Mouse (Mus musculus): Measurements from ENCODE around the gene Cfap298. TPM values are rescaled to one million over a fixed set of nuclear protein-coding genes. Genes with fewer than 3 reads are reported as not detected.

The Cfap298 gene
- polyA plus RNA-seq (2012; rRNA removed): 105 and 127 TPM in 2 replicates

DNA sequence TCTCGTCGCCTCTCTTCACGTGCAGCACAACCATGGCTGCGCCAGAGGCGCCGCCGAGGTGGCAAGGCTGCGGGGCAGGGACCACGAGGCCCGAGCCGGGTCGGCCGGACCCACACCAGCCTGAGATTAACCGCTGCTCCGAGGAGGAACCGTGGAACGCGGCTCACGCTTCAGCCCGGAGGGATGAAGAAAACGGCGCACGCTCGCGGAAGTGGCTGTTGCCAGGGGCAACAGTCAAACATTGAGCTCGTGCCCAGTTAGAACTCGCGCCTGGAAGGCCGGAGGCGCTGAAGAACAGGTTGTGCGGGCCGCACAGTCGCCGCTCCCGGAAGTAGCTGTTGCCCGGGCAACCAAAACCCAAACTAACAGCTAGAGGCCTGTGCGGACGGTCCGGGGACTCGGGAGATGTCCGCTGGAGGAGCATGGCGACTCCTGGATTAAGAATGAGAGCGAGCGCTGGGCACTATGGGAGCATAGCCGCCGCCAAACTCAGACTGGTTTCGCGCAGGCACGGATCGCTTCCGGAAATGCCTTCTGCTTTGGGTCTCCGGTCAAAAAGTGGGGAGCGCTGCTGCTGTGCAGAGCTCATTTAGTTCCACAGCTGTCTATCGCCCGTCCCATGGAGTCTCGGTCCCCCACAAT lies at the start of gene Cfap298:
TSS of gene Cfap298 (minus strand) at position 428 of the 642 bp plus-strand sequence.
- peaks cover 3% of the 10 kb centered on the region for H3K36me3 ChIP-seq (ENCODE audit: control insufficient read depth, insufficient read depth, low read length)
- peak; percentile 65 for TF ChIP-seq POLR2A (IDR thresholded peaks at IDR 0.05; ENCODE audit: control insufficient read depth, low read depth, low read length)
- TF ChIP-seq CTCF (IDR thresholded peaks at IDR 0.05; ENCODE audit: control insufficient read depth, insufficient read depth, insufficient replicate concordance, low read depth, low read length): no peak
- peaks cover 2% of the 10 kb centered on the region; the same call in 1 of the 2 replicates for H3K4me1 ChIP-seq (ENCODE audit: control insufficient read depth, insufficient read depth, low read length)
- H3K4me3 ChIP-seq (ENCODE audit: control insufficient read depth, low read depth, low read length): peak within 1 kb of the TSS; percentile 100
- peak within 1 kb of the TSS; percentile 97 for H3K27ac ChIP-seq (ENCODE audit: control insufficient read depth, insufficient read depth, low read depth, low read length)
- no peaks in the 10 kb centered on the region for H3K27me3 ChIP-seq (ENCODE audit: control insufficient read depth, insufficient read depth, low read length)

GRCm38 (mm10) chr16:90971004-90971403 lies 36.1 kb upstream of the Cfap298 start:
- H3K4me3 ChIP-seq (ENCODE audit: control insufficient read depth, low read depth, low read length): no peak overlapping the region

GRCm38 (mm10) chr16:90966241-90966640 lies 31.3 kb upstream of the Cfap298 start:
- Histone ChIP-seq H3K4me3 (ENCODE audit: control insufficient read depth, low read depth, low read length) (no peak overlapping the region), H3K27me3 (ENCODE audit: control insufficient read depth, insufficient read depth, low read length) (no peaks in the 10 kb centered on the region), H3K27ac (ENCODE audit: control insufficient read depth, insufficient read depth, low read depth, low read length) (no peak overlapping the region), H3K4me1 (ENCODE audit: control insufficient read depth, insufficient read depth, low read length) (no peaks in the 10 kb centered on the region), H3K36me3 (ENCODE audit: control insufficient read depth, insufficient read depth, low read length) (no peaks in the 10 kb centered on the region; the same call in 1 of the 2 replicates)
- no peak for TF ChIP-seq CTCF (IDR thresholded peaks at IDR 0.05; ENCODE audit: control insufficient read depth, insufficient read depth, insufficient replicate concordance, low read depth, low read length)
- TF ChIP-seq POLR2A (IDR thresholded peaks at IDR 0.05; ENCODE audit: control insufficient read depth, low read depth, low read length): no peak

More at GRCm38 (mm10) chr16:90971004-90971403, 36.1 kb upstream of the Cfap298 start:
- TF ChIP-seq CTCF (IDR thresholded peaks at IDR 0.05; ENCODE audit: control insufficient read depth, insufficient read depth, insufficient replicate concordance, low read depth, low read length) (no peak), POLR2A (IDR thresholded peaks at IDR 0.05; ENCODE audit: control insufficient read depth, low read depth, low read length) (no peak)
- Histone ChIP-seq H3K27ac (ENCODE audit: control insufficient read depth, insufficient read depth, low read depth, low read length) (no peak overlapping the region), H3K27me3 (ENCODE audit: control insufficient read depth, insufficient read depth, low read length) (no peaks in the 10 kb centered on the region), H3K36me3 (ENCODE audit: control insufficient read depth, insufficient read depth, low read length) (peaks cover 3% of the 10 kb centered on the region), H3K4me1 (ENCODE audit: control insufficient read depth, insufficient read depth, low read length) (no peaks in the 10 kb centered on the region)

GRCm38 (mm10) chr16:90964302-90964701 lies 29.4 kb upstream of the Cfap298 start:
- H3K27me3 ChIP-seq (ENCODE audit: control insufficient read depth, insufficient read depth, low read length): no peaks in the 10 kb centered on the region
- TF ChIP-seq POLR2A (IDR thresholded peaks at IDR 0.05; ENCODE audit: control insufficient read depth, low read depth, low read length): no peak
- no peak for TF ChIP-seq CTCF (IDR thresholded peaks at IDR 0.05; ENCODE audit: control insufficient read depth, insufficient read depth, insufficient replicate concordance, low read depth, low read length)
- H3K4me1 ChIP-seq (ENCODE audit: control insufficient read depth, insufficient read depth, low read length): no peaks in the 10 kb centered on the region
- no peaks in the 10 kb centered on the region; the same call in 1 of the 2 replicates for H3K36me3 ChIP-seq (ENCODE audit: control insufficient read depth, insufficient read depth, low read length)
- no peak overlapping the region for H3K27ac ChIP-seq (ENCODE audit: control insufficient read depth, insufficient read depth, low read depth, low read length)
- no peak overlapping the region for H3K4me3 ChIP-seq (ENCODE audit: control insufficient read depth, low read depth, low read length)

DNA sequence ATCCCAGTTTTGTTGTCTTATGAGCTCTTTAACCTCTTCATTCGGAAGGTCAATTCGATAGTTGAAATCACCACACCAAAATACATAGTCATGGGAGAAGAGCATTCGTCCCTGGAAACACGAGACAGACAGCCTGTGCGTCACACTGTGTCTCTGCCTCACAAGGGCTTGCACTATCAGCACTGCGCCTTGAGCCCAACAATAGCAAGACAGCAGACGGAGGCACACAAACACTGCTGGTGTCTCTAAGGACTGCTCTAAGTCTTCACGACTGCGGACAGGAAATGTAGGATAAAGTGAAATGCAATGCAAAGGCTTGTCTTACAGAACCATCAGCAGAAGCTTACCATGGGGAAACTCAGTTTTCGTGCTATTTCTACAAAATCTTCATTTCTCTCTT lies 29.0 kb upstream of the Cfap298 start:
- Histone ChIP-seq H3K27me3 (ENCODE audit: control insufficient read depth, insufficient read depth, low read length) (no peaks in the 10 kb centered on the region), H3K36me3 (ENCODE audit: control insufficient read depth, insufficient read depth, low read length) (no peaks in the 10 kb centered on the region; the same call in 1 of the 2 replicates), H3K27ac (ENCODE audit: control insufficient read depth, insufficient read depth, low read depth, low read length) (no peak overlapping the region), H3K4me1 (ENCODE audit: control insufficient read depth, insufficient read depth, low read length) (no peaks in the 10 kb centered on the region), H3K4me3 (ENCODE audit: control insufficient read depth, low read depth, low read length) (no peak overlapping the region)
- no peak for TF ChIP-seq POLR2A (IDR thresholded peaks at IDR 0.05; ENCODE audit: control insufficient read depth, low read depth, low read length)
- TF ChIP-seq CTCF (IDR thresholded peaks at IDR 0.05; ENCODE audit: control insufficient read depth, insufficient read depth, insufficient replicate concordance, low read depth, low read length): no peak

GRCm38 (mm10) chr16:90963231-90963630 lies 28.3 kb upstream of the Cfap298 start:
- no peaks in the 10 kb centered on the region for H3K27me3 ChIP-seq (ENCODE audit: control insufficient read depth, insufficient read depth, low read length)

DNA sequence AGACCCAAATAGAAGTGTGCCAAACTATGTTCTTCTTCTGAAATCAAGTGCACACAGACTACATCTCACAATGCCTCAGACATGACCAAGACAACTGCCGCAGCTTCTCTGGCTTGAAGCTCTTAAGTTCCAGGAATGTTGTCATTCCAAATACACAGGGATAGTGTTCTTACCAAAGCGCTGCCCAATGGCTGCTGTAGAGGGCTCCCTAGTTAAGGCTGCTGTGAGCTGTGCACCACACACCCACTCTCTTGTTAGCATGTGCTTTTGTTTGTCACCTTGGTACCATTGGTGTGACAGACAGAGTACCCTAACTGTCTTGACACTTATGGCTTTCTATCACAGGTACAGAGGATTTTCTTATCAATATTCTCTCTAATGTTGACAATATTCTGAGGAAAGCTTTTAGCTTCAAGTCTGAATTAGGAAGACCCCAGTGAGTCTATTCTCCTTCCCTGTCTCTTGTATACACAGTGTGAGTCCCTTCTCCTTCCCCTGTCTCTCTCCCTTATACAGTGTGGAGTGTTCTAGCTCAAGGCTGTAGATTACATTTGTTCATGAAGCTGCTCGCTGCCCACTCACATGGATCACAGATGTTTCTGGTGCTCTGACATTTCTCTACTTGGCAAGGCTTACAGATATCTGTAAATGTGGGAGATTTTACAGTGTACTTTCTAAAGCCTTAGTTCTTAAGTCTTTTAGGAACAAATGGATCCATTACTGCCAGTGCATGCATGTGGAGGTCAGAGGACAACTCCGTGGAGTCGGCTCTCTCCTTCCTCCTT lies 23.6 kb upstream of the Cfap298 start:
- no peaks in the 10 kb centered on the region; the same call in 1 of the 2 replicates for H3K36me3 ChIP-seq (ENCODE audit: control insufficient read depth, insufficient read depth, low read length)
- no peaks in the 10 kb centered on the region for H3K4me1 ChIP-seq (ENCODE audit: control insufficient read depth, insufficient read depth, low read length)
- no peaks in the 10 kb centered on the region for H3K27me3 ChIP-seq (ENCODE audit: control insufficient read depth, insufficient read depth, low read length)
- TF ChIP-seq POLR2A (IDR thresholded peaks at IDR 0.05; ENCODE audit: control insufficient read depth, low read depth, low read length): no peak
- no peak for TF ChIP-seq CTCF (IDR thresholded peaks at IDR 0.05; ENCODE audit: control insufficient read depth, insufficient read depth, insufficient replicate concordance, low read depth, low read length)
- no peak overlapping the region for H3K4me3 ChIP-seq (ENCODE audit: control insufficient read depth, low read depth, low read length)
- H3K27ac ChIP-seq (ENCODE audit: control insufficient read depth, insufficient read depth, low read depth, low read length): no peak overlapping the region

More at GRCm38 (mm10) chr16:90963231-90963630, 28.3 kb upstream of the Cfap298 start:
- TF ChIP-seq POLR2A (IDR thresholded peaks at IDR 0.05; ENCODE audit: control insufficient read depth, low read depth, low read length) (no peak), CTCF (IDR thresholded peaks at IDR 0.05; ENCODE audit: control insufficient read depth, insufficient read depth, insufficient replicate concordance, low read depth, low read length) (no peak)
- Histone ChIP-seq H3K36me3 (ENCODE audit: control insufficient read depth, insufficient read depth, low read length) (no peaks in the 10 kb centered on the region; the same call in 1 of the 2 replicates), H3K4me1 (ENCODE audit: control insufficient read depth, insufficient read depth, low read length) (no peaks in the 10 kb centered on the region), H3K4me3 (ENCODE audit: control insufficient read depth, low read depth, low read length) (no peak overlapping the region), H3K27ac (ENCODE audit: control insufficient read depth, insufficient read depth, low read depth, low read length) (no peak overlapping the region)
